Mouse (Mus musculus): ENCODE measurements around the gene Tmem52. TPM values are rescaled to one million over a fixed set of nuclear protein-coding genes. Genes with fewer than 3 reads are reported as not detected.

Tmem52 gene
- polyA plus RNA-seq (2014; fragmentation: Illumina TruSeq; extraction: RNeasy Lipid Tissue Mini Kit (QIAGEN cat#74804); ENCODE audit: low read depth, low replicate concordance) = not detected

DNA sequence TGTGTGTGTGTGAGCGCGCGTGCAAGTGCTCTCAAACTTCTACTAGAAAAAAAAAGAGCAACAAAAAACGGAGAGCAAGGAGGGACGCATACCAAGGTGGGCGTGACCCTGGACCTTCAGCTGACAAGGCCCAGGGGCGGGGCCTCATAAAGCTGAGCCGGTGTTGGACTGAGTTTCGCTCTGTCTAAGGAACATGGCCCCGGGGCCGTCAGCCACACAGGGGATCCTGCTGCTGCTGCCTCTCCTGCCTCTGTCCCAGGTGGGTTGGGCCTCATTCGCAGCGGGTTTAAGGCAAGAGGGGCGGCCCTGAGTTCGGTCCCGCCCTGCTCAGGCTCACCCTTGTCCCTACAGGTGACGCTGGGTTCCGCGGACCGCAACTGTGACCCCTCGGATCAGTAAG, at the start of gene Tmem52:
Gene Tmem52, plus strand, starts transcription at position 163 of the 400 bp plus-strand sequence.

DNA sequence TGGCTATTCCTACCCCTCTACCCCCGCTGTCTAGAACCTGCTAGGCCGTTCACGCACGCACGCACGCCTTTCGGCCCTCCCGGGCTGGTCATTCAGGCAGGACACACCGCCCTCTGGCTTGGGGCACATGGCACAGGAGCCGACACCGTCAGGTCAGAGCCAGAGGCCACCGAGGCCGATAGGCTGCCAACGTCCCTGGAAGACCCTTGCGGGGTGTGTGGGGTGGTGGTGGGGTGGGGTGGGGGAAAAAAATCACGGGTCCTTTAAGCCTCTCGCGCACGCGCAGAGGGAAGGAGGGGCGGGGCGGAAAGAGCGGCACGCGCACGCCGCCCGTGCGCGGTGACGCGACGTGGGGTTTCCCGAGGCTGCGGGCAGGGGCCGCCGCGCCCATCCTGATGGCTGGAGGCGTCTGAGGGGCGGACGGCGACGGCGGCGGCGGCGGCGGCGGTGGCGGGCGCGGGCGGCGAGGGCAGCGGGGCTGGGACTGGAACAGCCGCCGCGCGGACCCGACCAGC, 22.1 kb downstream of the Tmem52 start, which contains the start of gene Gnb1:
Gene Gnb1, plus strand, starts transcription at position 372 of the 515 bp plus-strand sequence.

Other genes starting within 250 kb of the Tmem52 start
- gene Ski, start 246.5 kb upstream of the Tmem52 start, polyA plus RNA-seq (2014; fragmentation: Illumina TruSeq; extraction: RNeasy Lipid Tissue Mini Kit (QIAGEN cat#74804); ENCODE audit: low read depth, low replicate concordance) = 15.2 TPM
- gene Faap20, start 219.3 kb upstream of the Tmem52 start, polyA plus RNA-seq (2014; fragmentation: Illumina TruSeq; extraction: RNeasy Lipid Tissue Mini Kit (QIAGEN cat#74804); ENCODE audit: low read depth, low replicate concordance) = 1.6 TPM
- 3.4 TPM for gene Prkcz, start 107.8 kb upstream of the Tmem52 start, polyA plus RNA-seq (2014; fragmentation: Illumina TruSeq; extraction: RNeasy Lipid Tissue Mini Kit (QIAGEN cat#74804); ENCODE audit: low read depth, low replicate concordance)
- not detected for gene Gabrd, start 71.0 kb upstream of the Tmem52 start, polyA plus RNA-seq (2014; fragmentation: Illumina TruSeq; extraction: RNeasy Lipid Tissue Mini Kit (QIAGEN cat#74804); ENCODE audit: low read depth, low replicate concordance)
- not detected for gene Cfap74, start 59.9 kb upstream of the Tmem52 start, polyA plus RNA-seq (2014; fragmentation: Illumina TruSeq; extraction: RNeasy Lipid Tissue Mini Kit (QIAGEN cat#74804); ENCODE audit: low read depth, low replicate concordance)
- gene Gnb1, start 22.2 kb downstream of the Tmem52 start, polyA plus RNA-seq (2014; fragmentation: Illumina TruSeq; extraction: RNeasy Lipid Tissue Mini Kit (QIAGEN cat#74804); ENCODE audit: low read depth, low replicate concordance) = 39.2 TPM
- 62.2 TPM for gene Nadk, start 93.3 kb downstream of the Tmem52 start, polyA plus RNA-seq (2014; fragmentation: Illumina TruSeq; extraction: RNeasy Lipid Tissue Mini Kit (QIAGEN cat#74804); ENCODE audit: low read depth, low replicate concordance)
- gene Slc35e2, start 132.3 kb downstream of the Tmem52 start, polyA plus RNA-seq (2014; fragmentation: Illumina TruSeq; extraction: RNeasy Lipid Tissue Mini Kit (QIAGEN cat#74804); ENCODE audit: low read depth, low replicate concordance) = 30.8 TPM
- gene Cdk11b, start 155.7 kb downstream of the Tmem52 start, polyA plus RNA-seq (2014; fragmentation: Illumina TruSeq; extraction: RNeasy Lipid Tissue Mini Kit (QIAGEN cat#74804); ENCODE audit: low read depth, low replicate concordance) = 28.7 TPM
- not detected for gene Gm10563, start 176.3 kb downstream of the Tmem52 start, polyA plus RNA-seq (2014; fragmentation: Illumina TruSeq; extraction: RNeasy Lipid Tissue Mini Kit (QIAGEN cat#74804); ENCODE audit: low read depth, low replicate concordance)
- 0.26 TPM for gene Mmp23, start 184.3 kb downstream of the Tmem52 start, polyA plus RNA-seq (2014; fragmentation: Illumina TruSeq; extraction: RNeasy Lipid Tissue Mini Kit (QIAGEN cat#74804); ENCODE audit: low read depth, low replicate concordance)
- 0.87 TPM for gene Mib2, start 200.1 kb downstream of the Tmem52 start, polyA plus RNA-seq (2014; fragmentation: Illumina TruSeq; extraction: RNeasy Lipid Tissue Mini Kit (QIAGEN cat#74804); ENCODE audit: low read depth, low replicate concordance)
- not detected for gene Fndc10, start 225.2 kb downstream of the Tmem52 start, polyA plus RNA-seq (2014; fragmentation: Illumina TruSeq; extraction: RNeasy Lipid Tissue Mini Kit (QIAGEN cat#74804); ENCODE audit: low read depth, low replicate concordance)
- gene Ssu72, start 235.7 kb downstream of the Tmem52 start, polyA plus RNA-seq (2014; fragmentation: Illumina TruSeq; extraction: RNeasy Lipid Tissue Mini Kit (QIAGEN cat#74804); ENCODE audit: low read depth, low replicate concordance) = 50.5 TPM

All from liver, adult 10 weeks (tissue).